Mouse (Mus musculus): ENCODE data around the gene Gpatch8.

GRCm38 (mm10) chr11:102579165-102580033 lies 23.2 kb upstream of the Gpatch8 start, which contains the start of gene Gm11627:
- TF ChIP-seq GATA1 (IDR thresholded peaks at IDR 0.05; ENCODE audit: low read length): no peak
- no peak for TF ChIP-seq TAL1 (IDR thresholded peaks at IDR 0.05; ENCODE audit: low read length)
